Mouse (Mus musculus) stomach, postnatal 0 days (tissue): ENCODE measurements around the gene Parp11. TPM values are rescaled to one million over a fixed set of nuclear protein-coding genes. Genes with fewer than 3 reads are reported as not detected.
"Not testable (repeated sequence)": the region's sequence is repeated elsewhere in the genome, so short reads cannot be mapped to it uniquely, and the experiment has no call there.

Experiments used
- ATAC-seq: fragments of 200-750 bp; cut with Nextera tagmentation; 2 replicates; pipeline ENCODE4 v1.8.0; 2017; ENCODE audit not compliant: low FRiP score, low TSS enrichment
- DNase-seq: peaks from one replicate; pipeline ENCODE4 v3.0.0-alpha.2; 2016; ENCODE audit warnings: low spot score
- H3K27ac ChIP-seq: fragments of 300-500 bp; sonication (generic); replicated peaks from 2 replicates; pipeline ENCODE4 v1.5.1; 2014; ENCODE audit warnings: mild to moderate bottlenecking, control low read depth
- H3K27me3 ChIP-seq: fragments of 300-500 bp; sonication (generic); 2 replicates; pipeline ENCODE4 v1.6.1; 2014; ENCODE audit warnings: low read length; ENCODE audit not compliant: control insufficient read depth, insufficient read depth
- H3K36me3 ChIP-seq: fragments of 300-500 bp; sonication (generic); 2 replicates; pipeline ENCODE4 v1.6.1; 2014; ENCODE audit warnings: low read length, mixed read lengths; ENCODE audit not compliant: control insufficient read depth, insufficient read depth
- H3K4me1 ChIP-seq: fragments of 300-500 bp; sonication (generic); replicated peaks from 2 replicates; pipeline ENCODE4 v1.6.1; 2014; ENCODE audit warnings: antibody characterized with exemption; ENCODE audit not compliant: control insufficient read depth, insufficient read depth
- H3K4me2 ChIP-seq: fragments of 300-500 bp; sonication (generic); replicated peaks from 2 replicates; pipeline ENCODE4 v1.6.1; 2014; ENCODE audit warnings: low read depth, mild to moderate bottlenecking, control low read depth, moderate library complexity
- H3K4me3 ChIP-seq: fragments of 300-500 bp; sonication (generic); 2 replicates; pipeline ENCODE4 v1.5.1; 2014; ENCODE audit warnings: low read depth, low read length, control low read depth
- H3K9ac ChIP-seq: fragments of 300-500 bp; sonication (generic); 2 replicates; pipeline ENCODE4 v1.6.1; 2014; ENCODE audit warnings: mild to moderate bottlenecking, low read length, control low read depth, mixed read lengths
- H3K9me3 ChIP-seq: fragments of 300-500 bp; sonication (generic); 2 replicates; pipeline ENCODE4 v1.6.1; 2016; ENCODE audit warnings: low read length; ENCODE audit not compliant: control insufficient read depth
- CTCF ChIP-seq: IDR thresholded peaks from 2 replicates; pipeline ENCODE4 v1.5.1; 2016; ENCODE audit warnings: antibody characterized with exemption, low read depth, mild to moderate bottlenecking, moderate library complexity
- EP300 ChIP-seq: optimal IDR thresholded peaks from 2 replicates; pipeline ENCODE3; 2016; ENCODE audit warnings: antibody characterized with exemption
- WGBS: fragments of 180-500 bp; shearing (Covaris S2); extraction: QIAGEN DNeasy Blood & Tissue Kit; methylation state at CpG from one replicate; pipeline ENCODE4 v1.1.7; 2014; 5-methylcytosine and 5-hydroxymethylcytosine counted together
- polyA plus RNA-seq: library from polyadenylated mRNA; unstranded; fragments of >200 nt; fragmentation: Nextera tagmentation; extraction: Ambion mirVana; gene quantifications from 2 replicates; pipeline ENCODE4 v1.2.1, GENCODE M21; 2015

Parp11 gene
- polyA plus RNA-seq, 1 experiment from 2014 or later: 7.7 TPM

GRCm38 (mm10) chr6:127495251-127495650 is 48.6 kb downstream of the Parp11 start:
- no peaks in the 10 kb centered on the region for H3K4me1 ChIP-seq
- no peaks in the 10 kb centered on the region for H3K27me3 ChIP-seq
- H3K9ac ChIP-seq: no peak overlapping the region
- H3K9me3 ChIP-seq: no peaks in the 10 kb centered on the region
- no peak overlapping the region for H3K4me2 ChIP-seq
- no peak overlapping the region for H3K27ac ChIP-seq
- no peak for DNase-seq
- H3K36me3 ChIP-seq: no peaks in the 10 kb centered on the region
- 90% methylated on average over 2 of the region's 2 CpGs for WGBS
- no peak overlapping the region for H3K4me3 ChIP-seq
- ATAC-seq: no peak
- TF ChIP-seq EP300 (no peak), CTCF (no peak)

- 18% methylated on average over 6 of the region's 6 CpGs for WGBS
- Histone ChIP-seq H3K4me1 (no peaks in the 10 kb centered on the region), H3K9me3 (no peaks in the 10 kb centered on the region), H3K9ac (no peak overlapping the region), H3K4me2 (no peak overlapping the region), H3K27ac (no peak overlapping the region), H3K27me3 (no peaks in the 10 kb centered on the region), H3K4me3 (no peak overlapping the region), H3K36me3 (no peaks in the 10 kb centered on the region)
- DNase-seq (no peak), ATAC-seq (no peak)
- no peak for TF ChIP-seq EP300
- TF ChIP-seq CTCF: no peak
Observed at GRCm38 (mm10) chr6:127495876-127496275, 49.2 kb downstream of the Parp11 start.

GRCm38 (mm10) chr6:127496841-127497656 is 50.4 kb downstream of the Parp11 start:
- Histone ChIP-seq H3K4me3 (no peak overlapping the region), H3K4me2 (no peak overlapping the region), H3K9me3 (no peaks in the 10 kb centered on the region), H3K9ac (no peak overlapping the region), H3K27ac (no peak overlapping the region), H3K4me1 (no peaks in the 10 kb centered on the region), H3K36me3 (no peaks in the 10 kb centered on the region), H3K27me3 (no peaks in the 10 kb centered on the region)
- DNase-seq: no peak
- peak; percentile 29; the same call in 1 of the 2 replicates for ATAC-seq
- WGBS: 69% methylated on average over 18 of the region's 18 CpGs
- TF ChIP-seq EP300 (no peak), CTCF (no peak)

- Histone ChIP-seq H3K27ac (no peak overlapping the region), H3K9me3 (no peaks in the 10 kb centered on the region), H3K27me3 (no peaks in the 10 kb centered on the region), H3K4me3 (no peak overlapping the region), H3K4me1 (no peaks in the 10 kb centered on the region), H3K9ac (no peak overlapping the region), H3K36me3 (no peaks in the 10 kb centered on the region), H3K4me2 (no peak overlapping the region)
- ATAC-seq (no peak), DNase-seq (no peak)
- 57% methylated on average over 9 of the region's 9 CpGs for WGBS
- TF ChIP-seq EP300 (no peak), CTCF (no peak)
Observed at GRCm38 (mm10) chr6:127500119-127500518, 53.5 kb downstream of the Parp11 start.

GRCm38 (mm10) chr6:127500806-127501205 is 54.2 kb downstream of the Parp11 start:
- no peak for ATAC-seq
- no peak overlapping the region for H3K4me2 ChIP-seq
- no peak overlapping the region for H3K27ac ChIP-seq
- no peak overlapping the region for H3K9ac ChIP-seq
- H3K4me1 ChIP-seq: no peaks in the 10 kb centered on the region
- DNase-seq: no peak
- H3K4me3 ChIP-seq: no peak overlapping the region
- TF ChIP-seq EP300 (no peak), CTCF (no peak)
- WGBS: 76% methylated on average over 3 of the region's 3 CpGs
- no peaks in the 10 kb centered on the region for H3K36me3 ChIP-seq
- H3K9me3 ChIP-seq: no peaks in the 10 kb centered on the region
- no peaks in the 10 kb centered on the region for H3K27me3 ChIP-seq

GRCm38 (mm10) chr6:127502530-127502929 is 55.9 kb downstream of the Parp11 start:
- Histone ChIP-seq H3K4me1 (no peaks in the 10 kb centered on the region), H3K9ac (no peak overlapping the region), H3K4me2 (no peak overlapping the region), H3K36me3 (no peaks in the 10 kb centered on the region), H3K9me3 (no peaks in the 10 kb centered on the region), H3K27me3 (no peaks in the 10 kb centered on the region), H3K4me3 (no peak overlapping the region), H3K27ac (no peak overlapping the region)
- DNase-seq: peak; percentile 32
- no peak for TF ChIP-seq EP300
- peak; percentile 86 for TF ChIP-seq CTCF
- no peak for ATAC-seq
- 52% methylated on average over 3 of the region's 3 CpGs for WGBS

- not testable (repeated sequence) for H3K9ac ChIP-seq, H3K36me3 ChIP-seq, ATAC-seq, H3K4me3 ChIP-seq, H3K9me3 ChIP-seq, H3K4me2 ChIP-seq, DNase-seq, H3K27ac ChIP-seq, H3K4me1 ChIP-seq, H3K27me3 ChIP-seq
- 85% methylated on average over 5 of the region's 12 CpGs for WGBS
Observed at GRCm38 (mm10) chr6:127513776-127514175, 67.1 kb downstream of the Parp11 start.
